Mouse (Mus musculus): ENCODE data around the gene Ppara. TPM values are rescaled to one million over a fixed set of nuclear protein-coding genes. Genes with fewer than 3 reads are reported as not detected.
A peak's percentile ranks its signal among the peaks of the same experiment; 100 is the strongest.

Gene Ppara
- polyA plus RNA-seq, 1 experiment from 2014 or later, result 14.3 TPM

DNA sequence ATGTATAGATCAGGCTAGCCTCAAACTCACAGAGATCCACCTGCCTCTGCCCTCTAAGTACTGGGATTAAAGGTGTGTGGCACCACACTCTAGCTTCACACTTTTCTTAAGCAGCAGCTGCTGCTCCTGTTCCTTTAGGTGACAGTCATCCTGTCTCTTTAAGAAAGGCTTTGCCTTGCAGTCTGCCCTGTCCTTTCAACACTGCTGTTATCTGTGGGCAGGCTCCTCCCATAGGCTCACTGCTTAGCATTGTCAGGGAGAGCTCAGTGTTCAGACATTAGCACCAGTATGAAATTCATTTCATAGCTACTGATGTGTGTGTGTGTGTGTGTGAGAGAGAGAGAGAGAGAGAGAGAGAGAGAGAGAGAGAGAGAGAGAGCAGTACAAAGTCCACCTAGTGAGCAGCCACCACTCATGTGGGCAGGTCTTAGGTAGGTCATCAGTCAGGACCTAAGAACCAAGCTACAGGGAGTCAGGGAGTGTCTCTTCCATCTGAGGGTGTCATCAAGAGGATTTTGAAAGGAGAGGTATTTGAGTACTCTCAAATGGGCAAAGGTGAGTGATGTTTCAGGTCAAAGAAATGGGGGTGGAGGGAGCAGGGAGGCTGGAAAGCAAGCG, 19.4 kb downstream of the Ppara start:
- Histone ChIP-seq H3K36me3 (ENCODE audit: control insufficient read depth, insufficient read depth) (0 out of 2 replicates have a peak, but pooled peaks cover 7% of the 10 kb centered on the region), H3K27ac (ENCODE audit: low read depth, low read length) (no peak overlapping the region), H3K9me3 (ENCODE audit: control insufficient read depth) (no peaks in the 10 kb centered on the region), H3K4me3 (ENCODE audit: low read depth, low read length) (no peak overlapping the region), H3K4me2 (replicated peaks; ENCODE audit: low read depth) (no peak overlapping the region), H3K9ac (ENCODE audit: low read depth, low read length) (no peak overlapping the region), H3K27me3 (replicated peaks; ENCODE audit: control insufficient read depth, insufficient read depth, low read length) (no peaks in the 10 kb centered on the region), H3K4me1 (replicated peaks; ENCODE audit: control insufficient read depth, insufficient read depth, low read length) (0 out of 2 replicates have a peak, but pooled peaks cover 11% of the 10 kb centered on the region)
- TF ChIP-seq CTCF (IDR thresholded peaks at IDR 0.05; ENCODE audit: low read depth), result no peak
- ATAC-seq, result peak; percentile 78
- 48% methylated on average over 1 of the region's 1 CpGs for WGBS

GRCm38 (mm10) chr15:85755214-85755613, 20.4 kb downstream of the Ppara start:
- Histone ChIP-seq H3K9me3 (ENCODE audit: control insufficient read depth) (no peaks in the 10 kb centered on the region), H3K4me3 (ENCODE audit: low read depth, low read length) (no peak overlapping the region), H3K36me3 (ENCODE audit: control insufficient read depth, insufficient read depth) (0 out of 2 replicates have a peak, but pooled peaks cover 7% of the 10 kb centered on the region), H3K9ac (ENCODE audit: low read depth, low read length) (no peak overlapping the region), H3K27ac (ENCODE audit: low read depth, low read length) (no peak overlapping the region), H3K27me3 (replicated peaks; ENCODE audit: control insufficient read depth, insufficient read depth, low read length) (no peaks in the 10 kb centered on the region), H3K4me2 (replicated peaks; ENCODE audit: low read depth) (no peak overlapping the region), H3K4me1 (replicated peaks; ENCODE audit: control insufficient read depth, insufficient read depth, low read length) (0 out of 2 replicates have a peak, but pooled peaks cover 7% of the 10 kb centered on the region)
- TF ChIP-seq CTCF (IDR thresholded peaks at IDR 0.05; ENCODE audit: low read depth), result peak; percentile 20; the same call in 1 of the 2 replicates
- ATAC-seq, result no peak
- WGBS, result 73% methylated on average over 6 of the region's 6 CpGs

- no peak overlapping the region for H3K27ac ChIP-seq (ENCODE audit: low read depth, low read length)
- H3K36me3 ChIP-seq (ENCODE audit: control insufficient read depth, insufficient read depth), result 0 out of 2 replicates have a peak, but pooled peaks cover 7% of the 10 kb centered on the region
- no peak overlapping the region for H3K4me3 ChIP-seq (ENCODE audit: low read depth, low read length)
- 86% methylated on average over 7 of the region's 7 CpGs for WGBS
- no peaks in the 10 kb centered on the region for H3K9me3 ChIP-seq (ENCODE audit: control insufficient read depth)
- no peak for ATAC-seq
- 0 out of 2 replicates have a peak, but pooled peaks cover 6% of the 10 kb centered on the region for H3K4me1 ChIP-seq (replicated peaks; ENCODE audit: control insufficient read depth, insufficient read depth, low read length)
- no peak for TF ChIP-seq CTCF (IDR thresholded peaks at IDR 0.05; ENCODE audit: low read depth)
- H3K27me3 ChIP-seq (replicated peaks; ENCODE audit: control insufficient read depth, insufficient read depth, low read length), result no peaks in the 10 kb centered on the region
- H3K9ac ChIP-seq (ENCODE audit: low read depth, low read length), result no peak overlapping the region
- no peak overlapping the region for H3K4me2 ChIP-seq (replicated peaks; ENCODE audit: low read depth)
Measured at GRCm38 (mm10) chr15:85756611-85757010, 21.8 kb downstream of the Ppara start.

GRCm38 (mm10) chr15:85757768-85758167, 23.0 kb downstream of the Ppara start:
- H3K27me3 ChIP-seq (replicated peaks; ENCODE audit: control insufficient read depth, insufficient read depth, low read length), result no peaks in the 10 kb centered on the region
- 0 out of 2 replicates have a peak, but pooled peaks cover 6% of the 10 kb centered on the region for H3K4me1 ChIP-seq (replicated peaks; ENCODE audit: control insufficient read depth, insufficient read depth, low read length)
- ATAC-seq, result no peak
- no peaks in the 10 kb centered on the region for H3K9me3 ChIP-seq (ENCODE audit: control insufficient read depth)
- TF ChIP-seq CTCF (IDR thresholded peaks at IDR 0.05; ENCODE audit: low read depth), result peak; percentile 55
- H3K4me2 ChIP-seq (replicated peaks; ENCODE audit: low read depth), result no peak overlapping the region
- H3K4me3 ChIP-seq (ENCODE audit: low read depth, low read length), result no peak overlapping the region
- H3K36me3 ChIP-seq (ENCODE audit: control insufficient read depth, insufficient read depth), result 0 out of 2 replicates have a peak, but pooled peaks cover 7% of the 10 kb centered on the region
- no peak overlapping the region for H3K9ac ChIP-seq (ENCODE audit: low read depth, low read length)
- H3K27ac ChIP-seq (ENCODE audit: low read depth, low read length), result no peak overlapping the region
- 97% methylated on average over 3 of the region's 3 CpGs for WGBS

GRCm38 (mm10) chr15:85762761-85763160, 28.0 kb downstream of the Ppara start:
- H3K4me2 ChIP-seq (replicated peaks; ENCODE audit: low read depth), result no peak overlapping the region
- no peak overlapping the region for H3K9ac ChIP-seq (ENCODE audit: low read depth, low read length)
- H3K9me3 ChIP-seq (ENCODE audit: control insufficient read depth), result no peaks in the 10 kb centered on the region
- H3K36me3 ChIP-seq (ENCODE audit: control insufficient read depth, insufficient read depth), result 0 out of 2 replicates have a peak, but pooled peaks cover 2% of the 10 kb centered on the region
- no peaks in the 10 kb centered on the region for H3K27me3 ChIP-seq (replicated peaks; ENCODE audit: control insufficient read depth, insufficient read depth, low read length)
- no peak overlapping the region for H3K4me3 ChIP-seq (ENCODE audit: low read depth, low read length)
- no peaks in the 10 kb centered on the region for H3K4me1 ChIP-seq (replicated peaks; ENCODE audit: control insufficient read depth, insufficient read depth, low read length)
- TF ChIP-seq CTCF (IDR thresholded peaks at IDR 0.05; ENCODE audit: low read depth), result no peak
- ATAC-seq, result no peak
- H3K27ac ChIP-seq (ENCODE audit: low read depth, low read length), result no peak overlapping the region
- 84% methylated on average over 4 of the region's 4 CpGs for WGBS

DNA sequence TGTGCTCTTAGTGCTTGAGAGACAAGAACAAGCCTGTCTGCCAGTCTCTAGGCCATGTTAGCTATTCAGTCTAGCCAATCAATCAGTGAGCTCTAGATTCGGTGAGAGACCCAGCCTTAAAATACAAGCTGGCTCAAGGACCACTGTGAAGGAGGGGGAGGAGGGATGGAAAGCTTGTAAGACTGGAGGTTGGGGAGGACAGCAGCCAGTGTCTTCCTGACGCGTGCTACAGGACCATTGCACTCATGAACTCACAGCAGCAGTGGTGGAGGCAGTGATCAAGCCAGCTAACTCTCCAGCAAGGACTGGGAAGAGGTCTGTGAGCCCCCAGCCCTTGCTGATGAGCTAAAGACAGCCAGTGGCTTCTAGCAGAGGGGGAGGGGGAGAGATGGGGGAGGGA, 30.2 kb downstream of the Ppara start:
- H3K36me3 ChIP-seq (ENCODE audit: control insufficient read depth, insufficient read depth), result no peaks in the 10 kb centered on the region
- ATAC-seq, result no peak
- no peak overlapping the region for H3K27ac ChIP-seq (ENCODE audit: low read depth, low read length)
- H3K9me3 ChIP-seq (ENCODE audit: control insufficient read depth), result no peaks in the 10 kb centered on the region
- no peaks in the 10 kb centered on the region for H3K27me3 ChIP-seq (replicated peaks; ENCODE audit: control insufficient read depth, insufficient read depth, low read length)
- no peak overlapping the region for H3K4me3 ChIP-seq (ENCODE audit: low read depth, low read length)
- no peak for TF ChIP-seq CTCF (IDR thresholded peaks at IDR 0.05; ENCODE audit: low read depth)
- WGBS, result 69% methylated on average over 3 of the region's 3 CpGs
- peaks cover 3% of the 10 kb centered on the region; the same call in 1 of the 2 replicates for H3K4me1 ChIP-seq (replicated peaks; ENCODE audit: control insufficient read depth, insufficient read depth, low read length)
- no peak overlapping the region for H3K9ac ChIP-seq (ENCODE audit: low read depth, low read length)
- H3K4me2 ChIP-seq (replicated peaks; ENCODE audit: low read depth), result no peak overlapping the region
